Mouse (Mus musculus) limb, embryonic 11.5 days (tissue): ENCODE measurements around the gene Zfpl1. TPM values are rescaled to one million over a fixed set of nuclear protein-coding genes. Genes with fewer than 3 reads are reported as not detected.

Experiments
- ATAC-seq: fragments of 200-750 bp; cut with Nextera tagmentation; 2 replicates; pipeline ENCODE4 v1.8.0; 2017; ENCODE audit warnings: low read depth; ENCODE audit not compliant: insufficient number of reproducible peaks, low FRiP score, low TSS enrichment
- DNase-seq: peaks from one replicate; pipeline ENCODE4 v3.0.0-alpha.2; 2015; ENCODE audit warnings: low spot score
- H3K27ac ChIP-seq: fragments of 300-500 bp; sonication (generic); replicated peaks from 2 replicates; pipeline ENCODE4 v1.5.1; 2014; ENCODE audit warnings: low read depth, mild to moderate bottlenecking, low read length
- H3K27me3 ChIP-seq: fragments of 300-500 bp; sonication (generic); 2 replicates; pipeline ENCODE4 v1.6.1; 2014; ENCODE audit warnings: mild to moderate bottlenecking, low read length, mixed read lengths; ENCODE audit not compliant: control insufficient read depth, insufficient read depth
- H3K36me3 ChIP-seq: fragments of 300-500 bp; sonication (generic); 2 replicates; pipeline ENCODE4 v1.6.1; 2014; ENCODE audit warnings: mild to moderate bottlenecking, low read length, moderate library complexity, mixed read lengths; ENCODE audit not compliant: control insufficient read depth, insufficient read depth
- H3K4me1 ChIP-seq: fragments of 300-500 bp; sonication (generic); 2 replicates; pipeline ENCODE4 v1.6.1; 2014; ENCODE audit warnings: low read length, mixed read lengths; ENCODE audit not compliant: control insufficient read depth, insufficient read depth
- H3K4me2 ChIP-seq: fragments of 300-500 bp; sonication (generic); 2 replicates; pipeline ENCODE4 v1.6.1; 2014; ENCODE audit warnings: low read depth, mild to moderate bottlenecking, moderate library complexity; ENCODE audit not compliant: severe bottlenecking
- H3K4me3 ChIP-seq: fragments of 300-500 bp; sonication (generic); 2 replicates; pipeline ENCODE4 v1.5.1; 2014; ENCODE audit warnings: low read depth, low read length
- H3K9ac ChIP-seq: fragments of 300-500 bp; sonication (generic); 2 replicates; pipeline ENCODE4 v1.6.1; 2014; ENCODE audit warnings: mild to moderate bottlenecking, low read length
- H3K9me3 ChIP-seq: fragments of 300-500 bp; sonication (generic); 2 replicates; pipeline ENCODE4 v1.6.1; 2016; ENCODE audit warnings: low read length; ENCODE audit not compliant: control insufficient read depth
- WGBS: fragments of 180-500 bp; shearing (Covaris S2); extraction: QIAGEN DNeasy Blood & Tissue Kit; methylation state at CpG from one replicate; pipeline ENCODE4 v1.1.7; 2014; 5-methylcytosine and 5-hydroxymethylcytosine counted together
- polyA plus RNA-seq: library from polyadenylated mRNA; unstranded; fragments of >200 nt; fragmentation: Nextera tagmentation; extraction: Ambion mirVana; gene quantifications from 2 replicates; pipeline ENCODE4 v1.2.1, GENCODE M21; 2014

Gene Zfpl1
- polyA plus RNA-seq, 1 experiment from 2014 or later, result 73.5 TPM

- DNase-seq (no peak), ATAC-seq (no peak)
- no peak overlapping the region for H3K27ac ChIP-seq
- H3K36me3 ChIP-seq, result peaks cover 2% of the 10 kb centered on the region; the same call in 1 of the 2 replicates
- H3K4me2 ChIP-seq, result no peak overlapping the region
- H3K4me1 ChIP-seq, result no peaks in the 10 kb centered on the region
- no peaks in the 10 kb centered on the region for H3K9me3 ChIP-seq
- H3K9ac ChIP-seq, result no peak overlapping the region
- no peak overlapping the region for H3K4me3 ChIP-seq
- H3K27me3 ChIP-seq, result no peaks in the 10 kb centered on the region
- WGBS, result 93% methylated on average over 2 of the region's 2 CpGs
Observed at GRCm38 (mm10) chr19:6124898-6125297, 40.1 kb upstream of the Zfpl1 start.

- 66% methylated on average over 8 of the region's 8 CpGs for WGBS
- Histone ChIP-seq H3K9me3 (no peaks in the 10 kb centered on the region), H3K4me2 (no peak overlapping the region), H3K4me1 (no peaks in the 10 kb centered on the region), H3K36me3 (peaks cover 2% of the 10 kb centered on the region; the same call in 1 of the 2 replicates), H3K27me3 (no peaks in the 10 kb centered on the region), H3K4me3 (no peak overlapping the region), H3K27ac (no peak overlapping the region), H3K9ac (no peak overlapping the region)
- no peak for ATAC-seq
- DNase-seq, result no peak
Observed at GRCm38 (mm10) chr19:6123330-6123729, 38.6 kb upstream of the Zfpl1 start.

GRCm38 (mm10) chr19:6121761-6122160 is 37.0 kb upstream of the Zfpl1 start:
- 18% methylated on average over 19 of the region's 19 CpGs for WGBS
- Histone ChIP-seq H3K4me3 (no peak overlapping the region), H3K9me3 (no peaks in the 10 kb centered on the region), H3K36me3 (peaks cover 2% of the 10 kb centered on the region; the same call in 1 of the 2 replicates), H3K4me2 (no peak overlapping the region), H3K27ac (no peak overlapping the region), H3K27me3 (no peaks in the 10 kb centered on the region), H3K4me1 (peaks cover 3% of the 10 kb centered on the region), H3K9ac (no peak overlapping the region; the same call in 1 of the 2 replicates)
- no peak for DNase-seq
- no peak for ATAC-seq

DNA sequence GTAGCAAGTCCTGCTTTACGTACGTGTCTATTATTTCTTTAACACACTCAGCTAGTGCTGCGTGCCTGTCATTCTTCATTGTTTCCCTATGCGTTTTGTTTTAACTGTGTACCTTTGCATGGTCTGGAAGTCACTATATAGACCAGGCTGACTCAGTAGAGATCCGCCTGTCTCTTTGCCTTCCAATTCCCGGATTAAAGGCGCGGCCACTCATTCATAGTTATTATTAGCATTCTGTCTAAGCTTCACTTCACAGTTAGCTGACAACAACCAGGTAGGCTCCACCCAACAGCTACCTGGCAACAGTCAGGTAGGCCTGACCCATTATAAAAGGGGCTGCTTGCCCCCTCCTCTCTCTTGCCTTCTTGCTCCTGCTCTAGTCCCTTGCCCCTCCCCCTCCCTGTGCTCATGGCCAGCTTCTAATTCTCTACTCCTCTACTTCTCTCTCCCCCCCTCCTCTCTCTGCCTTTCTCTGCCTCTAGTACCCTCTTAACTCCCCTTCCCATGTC is 34.0 kb upstream of the Zfpl1 start:
- H3K4me1 ChIP-seq, result peaks cover 3% of the 10 kb centered on the region
- no peaks in the 10 kb centered on the region for H3K9me3 ChIP-seq
- ATAC-seq, result peak; percentile 33; the same call in 1 of the 2 replicates

GRCm38 (mm10) chr19:6117986-6118676 is 33.4 kb upstream of the Zfpl1 start, which contains the start of gene Sac3d1:
TSS of gene Sac3d1 (minus strand) at chr19:6118650.
- Histone ChIP-seq H3K27ac (peak within 1 kb of the TSS; percentile 96), H3K4me2 (peak within 1 kb of the TSS; percentile 90), H3K9ac (peak within 1 kb of the TSS; percentile 87), H3K4me3 (peak within 1 kb of the TSS; percentile 69), H3K36me3 (peaks cover 13% of the 10 kb centered on the region), H3K27me3 (no peaks in the 10 kb centered on the region), H3K9me3 (no peaks in the 10 kb centered on the region), H3K4me1 (peaks cover 3% of the 10 kb centered on the region)
- WGBS, result under 1% methylated on average over 77 of the region's 77 CpGs
- peak; percentile 80 for ATAC-seq
- DNase-seq, result peak; percentile 92

More for the DNA sequence above, 34.0 kb upstream of the Zfpl1 start:
- 4% methylated on average over 8 of the region's 8 CpGs for WGBS
- Histone ChIP-seq H3K4me3 (peak overlapping the region; percentile 69), H3K9ac (peak overlapping the region; percentile 87), H3K27me3 (no peaks in the 10 kb centered on the region), H3K27ac (peak overlapping the region; percentile 96; the same call in 1 of the 2 replicates), H3K4me2 (peak overlapping the region; percentile 90), H3K36me3 (peaks cover 13% of the 10 kb centered on the region)
- no peak for DNase-seq

DNA sequence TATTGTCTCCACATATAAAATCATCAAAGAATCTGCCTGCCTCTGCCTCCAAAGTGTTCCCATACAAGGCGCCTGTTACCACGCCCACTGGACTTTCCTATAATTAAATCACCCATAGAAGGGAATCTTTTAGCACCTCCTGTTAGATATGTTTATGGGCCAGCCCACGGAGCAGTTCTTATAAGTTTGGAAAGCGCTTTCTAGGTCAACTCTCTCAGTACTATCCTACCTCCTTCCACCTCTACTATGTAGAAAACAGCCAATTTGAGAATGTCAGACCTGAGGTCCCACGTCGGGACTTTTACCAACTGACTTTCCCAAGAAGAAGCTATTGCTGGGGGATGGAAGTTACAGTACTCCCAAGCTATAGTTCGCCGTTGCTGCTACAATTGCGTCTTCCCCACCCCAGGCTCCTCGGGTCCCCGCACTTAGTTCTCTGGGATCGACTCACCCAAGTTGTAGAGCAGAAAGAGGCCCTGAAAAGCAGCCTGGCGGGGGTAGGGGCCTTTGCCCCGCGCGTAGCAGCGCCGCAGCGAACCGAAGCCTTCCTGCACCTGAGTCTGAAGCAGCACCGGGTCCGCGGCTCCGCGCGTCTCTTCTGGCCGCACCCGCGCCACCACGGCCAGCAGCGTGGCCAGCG is 32.7 kb upstream of the Zfpl1 start:
- no peak for DNase-seq

DNA sequence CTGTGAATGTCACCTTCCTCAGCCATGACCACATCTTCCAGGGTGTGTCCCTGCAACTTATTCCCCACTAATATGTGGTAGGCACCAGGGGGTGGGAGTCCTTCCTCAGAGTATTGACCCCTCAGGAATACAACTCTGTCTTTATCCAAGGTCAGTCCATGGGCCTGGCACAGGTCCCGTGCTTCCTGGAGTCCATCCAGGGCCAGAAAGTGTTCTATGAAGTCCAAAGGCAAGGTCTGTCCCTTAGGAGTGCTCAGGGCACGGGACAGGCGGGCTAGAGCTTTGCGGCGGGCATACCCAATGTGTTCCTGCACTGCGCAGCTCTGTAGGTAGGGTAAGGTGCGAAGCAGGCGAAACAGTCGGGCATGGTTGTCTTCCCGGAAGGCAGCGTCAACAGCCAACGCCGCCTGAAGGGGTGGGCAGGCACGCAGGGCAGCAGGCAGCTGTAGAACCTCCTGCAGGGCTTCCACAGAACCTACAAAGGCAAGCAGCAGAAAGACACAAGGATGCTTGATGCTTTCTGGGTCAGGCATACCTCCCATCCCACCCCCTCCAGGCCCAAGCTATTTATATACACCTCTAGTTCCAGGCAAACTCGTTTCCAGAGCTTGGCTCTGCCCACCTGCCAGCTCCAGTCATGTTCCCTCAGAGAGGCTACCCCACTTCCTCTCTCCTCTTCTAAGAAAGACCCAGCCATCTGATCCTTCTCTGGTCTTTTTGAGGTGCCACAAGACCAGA is 31.5 kb upstream of the Zfpl1 start:
- Histone ChIP-seq H3K27ac (no peak overlapping the region), H3K4me1 (peaks cover 3% of the 10 kb centered on the region), H3K9ac (no peak overlapping the region; the same call in 1 of the 2 replicates), H3K36me3 (peaks cover 13% of the 10 kb centered on the region), H3K27me3 (no peaks in the 10 kb centered on the region), H3K9me3 (no peaks in the 10 kb centered on the region), H3K4me2 (no peak overlapping the region), H3K4me3 (no peak overlapping the region)
- DNase-seq (no peak), ATAC-seq (no peak)
- 91% methylated on average over 15 of the region's 15 CpGs for WGBS

More for the DNA sequence above, 32.7 kb upstream of the Zfpl1 start:
- WGBS, result 6% methylated on average over 32 of the region's 32 CpGs
- no peak for ATAC-seq
- Histone ChIP-seq H3K27me3 (no peaks in the 10 kb centered on the region), H3K4me1 (peaks cover 3% of the 10 kb centered on the region), H3K4me3 (peak overlapping the region; percentile 69), H3K36me3 (peaks cover 13% of the 10 kb centered on the region), H3K9me3 (no peaks in the 10 kb centered on the region), H3K9ac (peak overlapping the region; percentile 87), H3K4me2 (peak overlapping the region; percentile 90), H3K27ac (peak overlapping the region; percentile 96)

- H3K9me3 ChIP-seq, result no peaks in the 10 kb centered on the region
- peaks cover 3% of the 10 kb centered on the region for H3K4me1 ChIP-seq
- no peak overlapping the region for H3K27ac ChIP-seq
- no peak overlapping the region for H3K4me3 ChIP-seq
- no peak for ATAC-seq
- H3K4me2 ChIP-seq, result no peak overlapping the region
- WGBS, result 63% methylated on average over 6 of the region's 6 CpGs
- no peaks in the 10 kb centered on the region for H3K27me3 ChIP-seq
- no peak for DNase-seq
- H3K36me3 ChIP-seq, result peaks cover 10% of the 10 kb centered on the region; the same call in 1 of the 2 replicates
- no peak overlapping the region for H3K9ac ChIP-seq
Observed at GRCm38 (mm10) chr19:6113116-6113515, 28.4 kb upstream of the Zfpl1 start.
